Mouse (Mus musculus) neutrophil, adult 5-6 weeks (primary cell): ENCODE data around the gene 1110032F04Rik. TPM values are rescaled to one million over a fixed set of nuclear protein-coding genes. Genes with fewer than 3 reads are reported as not detected.

Source experiments
- ATAC-seq: fragments of 151-379, 151-347 bp; 2 replicates; pipeline ENCODE4 v1.8.0; 2017; ENCODE audit warnings: mild to moderate bottlenecking, moderate TSS enrichment; ENCODE audit not compliant: insufficient number of reproducible peaks, poor library complexity, low FRiP score, severe bottlenecking; ENCODE audit errors: extremely low read depth
- total RNA-seq: library from RNA; stranded (forward); fragments of 200-1000 nt; gene quantifications from 2 replicates; pipeline ENCODE4 v1.2.3, GENCODE M21; 2017

Gene 1110032F04Rik
- 0.25 and 0.47 TPM in 2 replicates for total RNA-seq

DNA sequence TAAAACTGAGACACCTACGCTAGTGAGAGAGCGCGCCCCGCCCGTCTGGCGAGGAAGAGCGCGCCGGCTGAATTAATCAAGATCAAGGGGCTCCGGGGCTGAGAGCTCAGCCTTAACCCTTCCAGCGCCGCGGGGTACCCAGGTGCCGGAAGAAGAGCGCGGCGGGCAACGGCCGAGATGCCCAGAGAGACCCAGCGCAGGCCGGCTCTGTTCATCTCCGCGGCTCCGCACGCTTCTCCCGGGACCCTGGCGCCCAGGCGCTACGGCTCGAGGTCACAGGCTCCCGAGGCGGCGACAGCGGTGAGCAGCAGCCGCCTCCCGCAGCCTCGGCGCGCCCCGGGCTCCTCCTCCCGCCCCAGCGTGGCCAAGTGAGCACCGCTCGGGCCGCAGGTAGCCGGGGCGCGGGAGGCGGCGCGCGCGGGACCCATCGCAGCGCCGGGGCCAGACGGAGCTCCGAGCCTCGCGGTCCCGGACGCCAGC lies at the start of gene 1110032F04Rik:
TSS of gene 1110032F04Rik (plus strand) at position 376 of the 480 bp plus-strand sequence.
- ATAC-seq, result no peak

DNA sequence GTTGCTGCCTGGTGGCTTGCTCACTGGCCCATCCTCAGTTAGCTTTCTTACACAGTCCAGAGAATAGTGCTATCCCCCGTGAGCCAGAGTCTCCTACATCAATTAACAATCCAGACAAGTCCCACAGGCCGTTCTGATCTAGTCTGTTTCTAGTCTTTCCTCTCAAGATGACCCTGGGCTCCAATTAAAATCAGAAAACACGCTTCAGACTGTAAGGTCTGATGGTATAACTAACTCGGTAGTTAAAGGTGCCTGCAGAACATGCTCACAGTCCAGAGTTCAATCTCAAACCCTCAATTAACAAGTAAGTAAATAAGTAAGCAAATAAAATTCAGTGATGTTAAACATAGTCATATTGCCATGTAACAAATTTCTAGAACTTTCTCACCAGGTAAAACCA lies 48.0 kb upstream of the 1110032F04Rik start:
- ATAC-seq, result no peak

GRCm38 (mm10) chr3:68821926-68822341 lies 47.5 kb upstream of the 1110032F04Rik start:
- no peak for ATAC-seq

- ATAC-seq, result no peak
Measured at GRCm38 (mm10) chr3:68823876-68824764, 45.3 kb upstream of the 1110032F04Rik start.

DNA sequence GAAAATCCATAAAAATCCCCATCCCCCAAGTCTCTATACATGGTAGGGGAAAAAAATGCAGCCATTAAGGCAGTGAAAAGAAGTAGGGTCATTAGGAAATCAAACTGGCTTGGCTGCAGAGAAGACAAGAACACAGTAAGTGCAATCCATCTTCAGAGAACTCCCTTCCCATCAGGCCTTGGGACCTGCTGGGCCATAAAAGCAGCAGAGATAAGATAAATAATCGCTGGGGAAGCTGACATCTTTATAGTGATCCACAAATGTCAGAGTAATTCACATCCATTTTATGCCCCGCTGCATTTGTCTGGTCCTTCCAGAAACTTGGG lies 44.7 kb upstream of the 1110032F04Rik start:
- ATAC-seq, result no peak

DNA sequence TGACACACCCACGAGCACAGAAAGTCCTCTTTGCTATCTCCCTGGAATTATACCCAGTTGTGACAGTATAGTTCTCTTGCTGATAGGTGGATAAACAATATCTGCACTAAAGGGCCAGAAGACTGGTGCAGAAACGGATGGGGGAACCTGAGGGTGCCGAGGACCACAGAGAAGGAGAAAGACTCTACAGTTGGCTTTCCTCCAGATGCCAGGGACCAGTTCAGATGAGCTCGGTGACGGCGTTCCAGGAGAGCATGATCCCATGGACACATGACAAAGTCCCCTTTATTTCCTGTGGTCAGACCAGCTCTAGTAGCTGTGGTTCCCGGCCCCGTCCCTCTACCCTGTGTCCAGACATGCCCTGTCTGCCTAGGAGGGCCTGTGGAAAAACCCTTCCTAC lies 44.2 kb upstream of the 1110032F04Rik start:
- no peak for ATAC-seq

GRCm38 (mm10) chr3:68827671-68828070 lies 41.7 kb upstream of the 1110032F04Rik start:
- ATAC-seq, result no peak

DNA sequence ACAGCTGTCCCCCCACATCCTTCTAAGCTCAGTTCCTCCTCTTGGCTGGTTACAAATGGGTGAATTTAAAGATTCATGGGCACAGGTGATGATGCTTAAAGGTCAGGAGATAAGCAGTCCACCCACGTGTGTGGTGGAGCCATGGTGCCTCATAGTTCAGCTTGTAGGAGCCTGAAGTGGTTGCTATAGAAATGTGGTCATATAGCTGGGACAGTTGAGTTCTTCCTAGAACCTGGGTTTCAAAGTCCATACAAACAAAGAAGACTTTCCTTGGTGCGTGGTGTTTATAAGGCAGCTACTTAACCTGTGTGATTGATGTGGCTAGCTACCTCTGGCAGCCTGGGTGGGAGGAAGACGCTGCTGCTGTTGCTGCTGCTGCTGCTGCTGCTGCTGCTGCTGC lies 39.4 kb upstream of the 1110032F04Rik start:
- no peak for ATAC-seq

DNA sequence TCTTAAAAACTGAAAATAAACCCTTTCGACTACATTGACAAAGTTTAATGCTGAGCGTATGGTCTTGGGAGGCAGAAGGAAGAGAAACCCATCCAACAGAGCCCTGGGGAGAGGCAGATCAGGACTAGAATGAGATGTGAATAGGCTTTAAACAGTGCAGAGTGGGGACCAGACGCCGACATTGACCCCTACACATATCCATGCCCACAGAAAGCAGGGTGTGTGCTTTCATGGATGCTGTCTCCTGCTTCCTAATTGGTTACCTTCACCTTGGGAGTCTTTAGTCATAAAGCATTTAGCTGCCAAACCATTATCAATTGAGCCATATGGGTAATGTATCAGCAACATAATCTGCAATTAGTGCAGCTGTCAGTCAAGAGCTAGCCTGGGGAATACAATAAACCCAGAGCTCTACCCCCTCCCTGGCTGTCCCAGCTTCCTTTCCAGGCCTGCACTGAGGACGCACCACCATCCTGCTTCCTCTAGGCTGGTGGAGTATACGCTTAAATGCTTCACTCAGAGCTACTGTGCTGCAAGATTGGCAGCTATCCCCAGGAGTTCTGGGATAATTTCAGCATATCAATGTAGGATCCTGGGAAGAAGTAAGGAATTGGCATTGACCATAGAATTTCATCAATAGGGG lies 32.4 kb upstream of the 1110032F04Rik start:
- no peak for ATAC-seq

DNA sequence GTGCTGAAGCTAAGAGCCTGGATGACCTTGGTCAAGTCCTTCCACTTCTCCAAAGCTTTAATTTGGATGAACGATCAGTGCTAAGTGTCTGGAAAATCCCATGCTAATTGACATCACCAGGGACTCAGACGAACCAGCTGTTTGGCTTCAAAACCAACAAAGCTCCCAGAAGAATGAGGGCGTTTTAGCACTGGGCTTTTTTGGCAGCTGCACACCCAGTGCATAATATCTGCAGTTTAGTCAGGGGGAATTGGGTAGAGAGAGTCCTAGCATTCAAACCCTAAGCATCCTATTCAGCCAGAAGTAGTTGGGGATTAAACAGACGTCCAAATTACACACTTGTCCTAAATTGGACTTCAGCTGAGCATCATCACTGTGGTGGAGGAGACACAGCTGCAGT lies 29.2 kb upstream of the 1110032F04Rik start:
- no peak for ATAC-seq

DNA sequence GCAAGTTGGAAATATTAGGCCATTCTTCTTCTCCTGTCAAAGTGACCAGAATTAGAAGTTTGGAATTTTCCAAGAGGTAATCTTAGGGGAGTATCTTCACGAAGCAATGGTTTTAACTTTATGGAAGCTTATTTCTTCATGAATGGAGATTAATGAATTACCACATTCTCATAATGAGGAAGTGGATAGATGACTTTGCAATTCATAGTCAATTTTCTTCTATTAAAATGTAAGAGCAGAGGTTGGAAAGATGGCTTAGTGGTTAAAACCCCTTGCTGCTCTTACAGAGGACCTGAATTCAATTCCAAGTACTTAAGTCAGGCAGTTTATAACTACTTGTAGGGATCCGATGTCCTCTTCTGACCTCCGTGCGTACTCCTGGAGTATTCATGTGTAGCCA lies 25.4 kb upstream of the 1110032F04Rik start:
- no peak for ATAC-seq

GRCm38 (mm10) chr3:68848323-68848722 lies 21.1 kb upstream of the 1110032F04Rik start:
- no peak for ATAC-seq

- no peak for ATAC-seq
Measured at GRCm38 (mm10) chr3:68852414-68852813, 17.0 kb upstream of the 1110032F04Rik start.

DNA sequence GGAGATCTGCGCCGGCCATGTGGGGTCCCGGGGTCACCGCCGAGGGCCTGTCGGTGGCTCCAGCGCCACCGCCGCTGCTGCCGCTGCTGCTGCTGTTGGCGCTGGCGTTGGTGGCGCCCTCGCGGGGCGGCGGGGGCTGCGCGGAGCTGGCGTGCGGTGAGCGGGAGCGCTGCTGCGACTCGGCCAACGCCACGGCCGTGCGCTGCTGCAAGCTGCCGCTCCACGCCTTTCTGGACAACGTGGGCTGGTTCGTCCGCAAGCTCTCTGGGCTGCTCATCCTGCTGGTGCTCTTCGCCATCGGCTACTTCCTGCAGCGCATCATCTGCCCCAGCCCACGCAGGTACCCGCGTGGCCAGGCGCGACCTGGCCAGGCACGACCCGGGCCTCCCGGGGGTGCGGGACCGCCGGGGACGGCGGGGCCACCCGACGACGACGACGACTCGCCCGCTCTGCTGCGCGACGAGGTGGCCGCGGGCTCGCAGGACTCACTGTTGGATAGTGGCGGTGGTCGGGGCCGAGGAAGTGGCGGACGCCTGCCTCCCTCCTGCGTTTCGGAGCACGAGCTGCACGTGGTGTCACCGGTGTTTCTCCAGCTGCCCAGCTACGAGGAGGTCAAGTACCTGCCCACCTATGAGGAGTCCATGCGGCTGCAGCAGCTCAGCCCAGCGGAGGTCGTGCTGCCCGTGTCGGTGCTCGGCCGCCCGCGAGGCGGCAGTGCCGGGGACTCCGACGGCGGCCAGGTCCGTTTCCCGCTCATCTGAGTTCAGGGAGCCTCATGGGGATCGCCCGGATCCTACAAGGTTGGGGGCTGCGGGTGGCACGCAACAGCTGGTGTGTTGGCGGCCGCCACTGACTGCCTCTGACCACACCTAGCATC lies 543 bp downstream of the 1110032F04Rik start:
- ATAC-seq, result peak; percentile 18; the same call in 1 of the 2 replicates

DNA sequence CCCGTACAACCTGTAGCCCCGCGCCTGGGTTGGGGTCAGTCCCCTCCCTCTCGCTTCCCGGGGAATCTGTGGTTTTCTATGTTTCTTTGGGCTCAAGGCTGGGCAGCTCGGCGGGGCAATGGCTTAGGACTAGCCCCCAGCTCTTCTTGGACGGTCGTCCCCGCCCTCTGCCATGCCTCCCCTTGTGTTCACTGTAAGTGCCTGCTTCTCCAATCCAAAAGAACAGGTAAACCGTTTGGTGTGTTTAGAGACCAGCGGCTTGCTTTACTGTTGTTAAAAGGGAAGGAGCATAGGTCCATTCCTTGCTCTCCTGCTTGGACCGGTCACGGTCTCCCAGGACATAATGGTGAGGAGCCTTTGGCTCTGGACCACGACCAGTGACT lies 1.2 kb downstream of the 1110032F04Rik start:
- ATAC-seq, result no peak

- ATAC-seq, result no peak
Measured at GRCm38 (mm10) chr3:68874079-68874478, 4.7 kb downstream of the 1110032F04Rik start.

- ATAC-seq, result no peak
Measured at GRCm38 (mm10) chr3:68886845-68887244, 17.5 kb downstream of the 1110032F04Rik start.

- ATAC-seq, result no peak
Measured at GRCm38 (mm10) chr3:68895426-68895825, 26.0 kb downstream of the 1110032F04Rik start.

DNA sequence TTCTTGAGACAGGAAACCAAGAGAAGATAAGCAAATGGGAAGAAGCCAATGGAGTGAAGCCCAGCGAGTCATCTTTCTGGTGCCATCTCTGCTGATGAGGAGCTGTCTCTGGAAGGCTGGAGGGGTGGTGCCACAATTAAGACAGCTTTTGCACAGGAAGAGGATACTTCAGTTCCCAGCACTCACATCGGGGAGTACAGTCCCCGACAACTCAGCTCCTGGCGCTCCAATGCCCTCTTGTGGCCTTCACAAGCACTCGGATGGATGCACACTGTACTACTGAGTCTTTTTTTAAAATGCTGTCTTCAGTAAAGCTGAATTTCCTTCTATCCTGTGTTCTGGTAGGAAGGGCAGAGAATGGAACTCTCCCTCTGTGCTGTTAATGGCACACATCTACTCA lies 27.8 kb downstream of the 1110032F04Rik start:
- ATAC-seq, result no peak
